10 mouse cellular contexts compared by ENCODE assay signal in the genomic region with DNA sequence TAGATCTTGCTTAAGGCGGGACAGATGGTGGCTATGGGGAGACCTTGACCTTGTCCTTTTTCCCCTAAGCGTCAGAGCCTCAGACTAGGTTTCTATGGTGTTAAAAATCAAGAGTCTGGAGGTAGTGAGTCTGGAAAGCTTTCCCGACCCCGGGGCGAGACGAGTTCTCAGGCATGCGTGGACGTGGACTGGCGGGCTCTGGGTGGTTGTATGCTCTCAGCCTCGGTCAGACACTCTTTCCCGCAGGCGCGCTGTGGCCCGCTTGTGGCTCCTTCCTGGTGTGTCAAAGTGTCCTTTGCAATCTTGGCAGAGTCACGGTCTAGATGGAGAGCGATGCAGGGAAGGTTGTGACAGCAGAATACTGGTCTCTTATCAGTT. TPM values are rescaled to one million over a fixed set of nuclear protein-coding genes. Genes with fewer than 3 reads are reported as not detected.
DNase-seq lines count a peak whose midpoint lies in the region; ATAC-seq and TF ChIP-seq lines count a peak whose summit lies in the region.
"Had no signal": no experiment of that assay in that cellular context is flagged by ENCODE, and none has a peak within 500 bp of the region (broad histone marks: within the 10 kb centered on the region; RNA-seq: fewer than 3 reads in every experiment).

No protein-coding gene starts in this region.

- intact Hi-C loops in heart, adult 2 months (cut with DNase I) = loop anchor here (10.0 kb wide), 2 partner anchors 85 to 155 kb away; no protein-coding TSS in a partner anchor

- ATAC-seq in midbrain, embryonic 12.5 days (ENCODE audit: low FRiP score, low read depth) = no peak
- ATAC-seq: Patski had no signal

- peak overlapping the region; percentile 53 for H3K4me3 ChIP-seq in heart, adult 2 months
- peak overlapping the region; percentile 91 for H3K4me3 ChIP-seq in kidney, adult 2 months (ENCODE audit: insufficient read depth, low read depth, low read length)
- peak overlapping the region; percentile 48 for H3K4me3 ChIP-seq in midbrain, embryonic 12.5 days

- H3K4me1 ChIP-seq in heart, adult 2 months (ENCODE audit: control insufficient read depth, insufficient read depth, low read length) = no peaks in the 10 kb centered on the region
- H3K4me1 ChIP-seq in kidney, adult 2 months (ENCODE audit: control insufficient read depth, insufficient read depth, low read length) = peaks cover 34% of the 10 kb centered on the region
- H3K4me1 ChIP-seq in midbrain, embryonic 12.5 days = peaks cover 45% of the 10 kb centered on the region

- TF ChIP-seq EP300 in heart, adult 2 months (IDR thresholded peaks at IDR 0.05; ENCODE audit: insufficient read depth, low read depth, low read length) = no peak

- peak overlapping the region; percentile 82 for H3K9ac ChIP-seq in heart, adult 2 months (ENCODE audit: low read depth, low read length)
- no peak overlapping the region for H3K9ac ChIP-seq in midbrain, embryonic 12.5 days (replicated peaks)

- H3K27me3 ChIP-seq in heart, adult 2 months (ENCODE audit: control insufficient read depth, insufficient read depth, low read length) = peaks cover 7% of the 10 kb centered on the region
- no peaks in the 10 kb centered on the region for H3K27me3 ChIP-seq in kidney, adult 2 months (replicated peaks; ENCODE audit: control insufficient read depth, insufficient read depth, low read length)
- peaks cover 80% of the 10 kb centered on the region for H3K27me3 ChIP-seq in midbrain, embryonic 12.5 days
- H3K27me3 ChIP-seq: Patski had no signal

- DNase-seq in urinary bladder, postnatal 36 days (ENCODE audit: low spot score in 2 of 2) = peak; percentile 5 to 16
- no peak for DNase-seq in urinary bladder, postnatal 14 days (ENCODE audit: low spot score)
- DNase-seq in heart, adult 2 months = peak; percentile 46 to 48
- DNase-seq in kidney, adult 2 months = peak; percentile 63
- DNase-seq in right cerebral cortex, postnatal 10 days (ENCODE audit: low spot score in 2 of 2) = no peak
- no peak for DNase-seq in urinary bladder, postnatal 10 days (ENCODE audit: low spot score)
- no peak for DNase-seq in right cerebral cortex, postnatal 14 days

- H3K36me3 ChIP-seq in heart, adult 2 months (ENCODE audit: control insufficient read depth, insufficient read depth, low read length) = no peaks in the 10 kb centered on the region
- H3K36me3 ChIP-seq in kidney, adult 2 months (ENCODE audit: control insufficient read depth, insufficient read depth, low read length) = no peaks in the 10 kb centered on the region
- no peaks in the 10 kb centered on the region for H3K36me3 ChIP-seq in midbrain, embryonic 12.5 days

- peak overlapping the region; percentile 79 for H3K27ac ChIP-seq in heart, adult 2 months
- H3K27ac ChIP-seq in kidney, adult 2 months (ENCODE audit: insufficient read depth, low read depth, low read length) = peak overlapping the region; percentile 99
- H3K27ac ChIP-seq in midbrain, embryonic 12.5 days (replicated peaks) = no peak overlapping the region
- H3K27ac ChIP-seq: macrophage had no signal

- peak overlapping the region; percentile 82 for H3K4me2 ChIP-seq in midbrain, embryonic 12.5 days (replicated peaks)

- no peak for TF ChIP-seq CTCF in heart, adult 2 months (IDR thresholded peaks at IDR 0.05)
- TF ChIP-seq CTCF in kidney, adult 2 months (conservative IDR thresholded peaks at IDR 0.05; ENCODE audit: insufficient read depth, insufficient read length, low read depth, low read length) = no peak

- 3% methylated on average over 16 of the region's 16 CpGs for WGBS in heart, adult 2 months
- 6% methylated on average over 16 of the region's 16 CpGs for WGBS in kidney, adult 2 months
- WGBS in midbrain, embryonic 12.5 days = 2% methylated on average over 16 of the region's 16 CpGs

- H3K9me3 ChIP-seq in midbrain, embryonic 12.5 days = no peaks in the 10 kb centered on the region

- no peak for TF ChIP-seq POLR2A in heart, adult 2 months (IDR thresholded peaks at IDR 0.05; ENCODE audit: insufficient read depth, low read depth, low read length)
- no peak for TF ChIP-seq POLR2A in kidney, adult 2 months (IDR thresholded peaks at IDR 0.05; ENCODE audit: low read depth, low read length)

- H3K79me2 ChIP-seq in heart, adult 2 months (replicated peaks; ENCODE audit: control insufficient read depth, insufficient read depth, low read length) = no peaks in the 10 kb centered on the region

RNA-seq across cellular contexts. Expression of gene Esrrg, which starts 1.3 kb away (rescaled TPM):
- 10 to 100 TPM; 45.2 to 48.5 TPM for total RNA-seq in heart, adult 2 months (2021)
- 14.0 and 26.0 TPM in 2 replicates for polyA plus RNA-seq in heart, adult 2 months (2012; rRNA removed)
- 19.5 and 24.2 TPM in 2 replicates for polyA plus RNA-seq in kidney, adult 2 months (2012; rRNA removed)
- 8.1 and 8.6 TPM in 2 replicates for polyA plus RNA-seq in midbrain, embryonic 12.5 days (2016; fragmentation: Nextera tagmentation; extraction: Ambion mirVana)
- polyA plus RNA-seq: macrophage had no signal

Comparison
In these comparisons a context has a peak if more than half of its experiments do, and no peak if none do; other contexts are left out.
1. DNase-seq: peak in urinary bladder, postnatal 36 days (2 of 2), heart, adult 2 months (2 of 2) and kidney, adult 2 months (single experiment); none in urinary bladder, postnatal 14 days (single experiment), right cerebral cortex, postnatal 10 days (0 of 2), urinary bladder, postnatal 10 days (single experiment) and right cerebral cortex, postnatal 14 days (single experiment).
2. Peak in every context shown above with its lines, with median percentiles within 50 percentile points of each other: H3K4me3 ChIP-seq.